Mouse (Mus musculus): ENCODE results near the gene Slc25a1.

GRCm38 (mm10) chr16:17890342-17890727 lies 37.7 kb downstream of the Slc25a1 start:
- no peak for TF ChIP-seq CTCF (IDR thresholded peaks at IDR 0.05; ENCODE audit: low read depth, low read length)
- no peak for TF ChIP-seq POLR2A (IDR thresholded peaks at IDR 0.05; ENCODE audit: borderline replicate concordance, low read depth, low read length)

Data from bone marrow macrophage, adult 2 months (primary cell).